Mouse (Mus musculus) left cerebral cortex, postnatal 36 days (tissue): Measurements from ENCODE around the gene Prkaca. TPM values are rescaled to one million over a fixed set of nuclear protein-coding genes. Genes with fewer than 3 reads are reported as not detected.
"Not testable (repeated sequence)": the region's sequence is repeated elsewhere in the genome, so short reads cannot be mapped to it uniquely, and the experiment has no call there.

Source experiments
- DNase-seq, 2 experiments: peaks; one replicate each; pipeline ENCODE4 v3.0.0; 2021 to 2022; ENCODE audit warnings: low spot score in 2 of 2, mixed read lengths in 1 of 2
- intact Hi-C: fragments of 180-260 bp; cut with DNase I; formaldehyde crosslinking; loops from one replicate; pipeline ENCODE4 v1.15.1; 2025
- total RNA-seq, 2 experiments: library from RNA; stranded (reverse); gene quantifications; 2 replicates each; pipeline ENCODE4 v1.2.3; 2021

Prkaca gene
- total RNA-seq, 2 experiments from 2014 or later, result 243 to 267 TPM

GRCm38 (mm10) chr8:83998231-83999056, 25.7 kb downstream of the Prkaca start:
- intact Hi-C loops, result loop anchor here (5.0 kb wide), 1 partner anchor 96 kb away; the partner anchor contains the start of gene Adgrl1

GRCm38 (mm10) chr8:83999057-83999705, 26.4 kb downstream of the Prkaca start:
- intact Hi-C loops, result loop anchor here (5.0 kb wide), 1 partner anchor 97 kb away; the partner anchor contains the start of gene Adgrl1
- no peak for DNase-seq

More at GRCm38 (mm10) chr8:83998231-83999056, 25.7 kb downstream of the Prkaca start:
- peak; percentile 64 to 65 for DNase-seq

GRCm38 (mm10) chr8:83999825-84000224, 27.0 kb downstream of the Prkaca start:
- intact Hi-C loops, result loop anchor here (5.0 kb wide), 1 partner anchor 98 kb away; the partner anchor contains the start of gene Adgrl1
- no peak for DNase-seq

GRCm38 (mm10) chr8:84001281-84002000, 28.6 kb downstream of the Prkaca start, which contains the start of gene 1700067K01Rik:
1700067K01Rik (plus strand) TSS chr8:84001502.
- intact Hi-C loops, result no loop called here
- DNase-seq, result no peak

GRCm38 (mm10) chr8:84002957-84003611, 30.3 kb downstream of the Prkaca start:
- no peak for DNase-seq
- intact Hi-C loops, result no loop called here

GRCm38 (mm10) chr8:84003612-84004246, 30.9 kb downstream of the Prkaca start:
- DNase-seq, result no peak
- intact Hi-C loops, result no loop called here

- intact Hi-C loops, result no loop called here
- DNase-seq, result peak; percentile 92 to 93
Measured at GRCm38 (mm10) chr8:84004533-84005201, 31.9 kb downstream of the Prkaca start.

- intact Hi-C loops, result not testable (repeated sequence)
Measured at GRCm38 (mm10) chr8:84005502-84005901, 32.7 kb downstream of the Prkaca start.

GRCm38 (mm10) chr8:84008362-84008761, 35.6 kb downstream of the Prkaca start:
- intact Hi-C loops, result no loop called here

More at GRCm38 (mm10) chr8:84005502-84005901, 32.7 kb downstream of the Prkaca start:
- DNase-seq, result not testable (repeated sequence)

GRCm38 (mm10) chr8:84009876-84010275, 37.1 kb downstream of the Prkaca start:
- DNase-seq, result peak; percentile 83 to 84
- intact Hi-C loops, result loop anchor here (5.0 kb wide), 1 partner anchor 57 kb away; the partner anchor contains the start of genes Gm10643 and Rfx1

More at GRCm38 (mm10) chr8:84008362-84008761, 35.6 kb downstream of the Prkaca start:
- DNase-seq, result no peak

GRCm38 (mm10) chr8:84010625-84011611, 38.1 kb downstream of the Prkaca start:
- intact Hi-C loops, result loop anchor here (5.0 kb wide), 1 partner anchor 56 kb away; the partner anchor contains the start of genes Gm10643 and Rfx1
- DNase-seq, result peak; percentile 65

- DNase-seq, result no peak
- intact Hi-C loops, result loop anchor here (5.0 kb wide), 1 partner anchor 55 kb away; the partner anchor contains the start of genes Gm10643 and Rfx1
Measured at GRCm38 (mm10) chr8:84011705-84012498, 39.1 kb downstream of the Prkaca start, which contains the start of gene 2210011C24Rik. 2210011C24Rik (minus strand) TSS chr8:84012171.

GRCm38 (mm10) chr8:84012499-84013165, 39.8 kb downstream of the Prkaca start:
- no peak for DNase-seq
- intact Hi-C loops, result loop anchor here (5.0 kb wide), 1 partner anchor 55 kb away; the partner anchor contains the start of genes Gm10643 and Rfx1

GRCm38 (mm10) chr8:84015833-84016232, 43.0 kb downstream of the Prkaca start:
- no peak for DNase-seq
- intact Hi-C loops, result no loop called here

- no peak for DNase-seq
- intact Hi-C loops, result no loop called here
Measured at GRCm38 (mm10) chr8:84019738-84020137, 46.9 kb downstream of the Prkaca start.
